Mouse (Mus musculus): Measurements from ENCODE around the gene Sval2. TPM values are rescaled to one million over a fixed set of nuclear protein-coding genes. Genes with fewer than 3 reads are reported as not detected.

Gene Sval2
- polyA plus RNA-seq (2016; fragmentation: Nextera tagmentation; extraction: Ambion mirVana), result not detected in 2 replicates

- H3K9ac ChIP-seq, result no peak within 1 kb of the TSS
- no peaks in the 10 kb centered on the region for H3K4me1 ChIP-seq
- no peaks in the 10 kb centered on the region for H3K36me3 ChIP-seq
- no peaks in the 10 kb centered on the region for H3K9me3 ChIP-seq (replicated peaks)
- no peak within 1 kb of the TSS for H3K4me3 ChIP-seq
- ATAC-seq (ENCODE audit: low FRiP score), result no peak
- no peak within 1 kb of the TSS for H3K4me2 ChIP-seq (replicated peaks)
- H3K27me3 ChIP-seq, result no peaks in the 10 kb centered on the region
- H3K27ac ChIP-seq, result no peak within 1 kb of the TSS
- 93% methylated on average over 3 of the region's 3 CpGs for WGBS
Measured at GRCm38 (mm10) chr6:41852689-41853088, at the start of gene Sval2. Gene Sval2, plus strand, starts transcription at chr6:41852989.

GRCm38 (mm10) chr6:41824086-41824485 lies 28.7 kb upstream of the Sval2 start:
- no peak for ATAC-seq (ENCODE audit: low FRiP score)
- H3K36me3 ChIP-seq, result no peaks in the 10 kb centered on the region

GRCm38 (mm10) chr6:41829516-41829915 lies 23.3 kb upstream of the Sval2 start:
- Histone ChIP-seq H3K4me1 (no peaks in the 10 kb centered on the region), H3K4me2 (replicated peaks) (no peak overlapping the region), H3K9me3 (replicated peaks) (no peaks in the 10 kb centered on the region), H3K9ac (no peak overlapping the region), H3K27ac (no peak overlapping the region), H3K27me3 (no peaks in the 10 kb centered on the region), H3K4me3 (no peak overlapping the region), H3K36me3 (no peaks in the 10 kb centered on the region)
- WGBS, result 85% methylated on average over 2 of the region's 2 CpGs
- no peak for ATAC-seq (ENCODE audit: low FRiP score)

More at GRCm38 (mm10) chr6:41824086-41824485, 28.7 kb upstream of the Sval2 start:
- Histone ChIP-seq H3K27ac (no peak overlapping the region), H3K4me1 (no peaks in the 10 kb centered on the region), H3K9ac (no peak overlapping the region), H3K4me2 (replicated peaks) (no peak overlapping the region), H3K27me3 (no peaks in the 10 kb centered on the region), H3K4me3 (no peak overlapping the region), H3K9me3 (replicated peaks) (no peaks in the 10 kb centered on the region)

- 86% methylated on average over 2 of the region's 2 CpGs for WGBS
- Histone ChIP-seq H3K27ac (no peak within 1 kb of the TSS), H3K4me3 (no peak within 1 kb of the TSS), H3K4me2 (replicated peaks) (no peak within 1 kb of the TSS), H3K9ac (no peak within 1 kb of the TSS), H3K9me3 (replicated peaks) (no peaks in the 10 kb centered on the region), H3K27me3 (no peaks in the 10 kb centered on the region), H3K4me1 (no peaks in the 10 kb centered on the region), H3K36me3 (no peaks in the 10 kb centered on the region)
- ATAC-seq (ENCODE audit: low FRiP score), result no peak
Measured at GRCm38 (mm10) chr6:41847235-41847634, 5.6 kb upstream of the Sval2 start, which contains the start of gene Pip. Gene Pip, plus strand, starts transcription at chr6:41847535.

GRCm38 (mm10) chr6:41864038-41864437 lies 11.2 kb downstream of the Sval2 start:
- no peaks in the 10 kb centered on the region for H3K4me1 ChIP-seq
- 80% methylated on average over 2 of the region's 2 CpGs for WGBS
- no peak for ATAC-seq (ENCODE audit: low FRiP score)
- H3K9me3 ChIP-seq (replicated peaks), result no peaks in the 10 kb centered on the region
- H3K27ac ChIP-seq, result no peak overlapping the region
- no peaks in the 10 kb centered on the region for H3K27me3 ChIP-seq
- H3K4me3 ChIP-seq, result no peak overlapping the region
- H3K9ac ChIP-seq, result no peak overlapping the region
- no peaks in the 10 kb centered on the region for H3K36me3 ChIP-seq
- H3K4me2 ChIP-seq (replicated peaks), result no peak overlapping the region

GRCm38 (mm10) chr6:41911625-41912024 lies 58.8 kb downstream of the Sval2 start:
- no peaks in the 10 kb centered on the region for H3K4me1 ChIP-seq
- H3K27me3 ChIP-seq, result no peaks in the 10 kb centered on the region
- 83% methylated on average over 5 of the region's 5 CpGs for WGBS

More at GRCm38 (mm10) chr6:41911625-41912024, 58.8 kb downstream of the Sval2 start:
- Histone ChIP-seq H3K4me3 (no peak overlapping the region), H3K9ac (no peak overlapping the region), H3K4me2 (replicated peaks) (no peak overlapping the region), H3K27ac (no peak overlapping the region), H3K36me3 (no peaks in the 10 kb centered on the region), H3K9me3 (replicated peaks) (no peaks in the 10 kb centered on the region)
- ATAC-seq (ENCODE audit: low FRiP score), result no peak

Other genes with a start within 250 kb of the Sval2 start
- 25.8 and 28.1 TPM in 2 replicates for gene Ephb6, start 247.5 kb upstream of the Sval2 start, polyA plus RNA-seq (2016; fragmentation: Nextera tagmentation; extraction: Ambion mirVana)
- 0.62 and 1.1 TPM in 2 replicates for gene Trpv6, start 216.6 kb upstream of the Sval2 start, polyA plus RNA-seq (2016; fragmentation: Nextera tagmentation; extraction: Ambion mirVana)
- gene Trpv5, start 172.2 kb upstream of the Sval2 start, polyA plus RNA-seq (2016; fragmentation: Nextera tagmentation; extraction: Ambion mirVana), result not detected in 2 replicates
- gene Llcfc1, start 168.6 kb upstream of the Sval2 start, polyA plus RNA-seq (2016; fragmentation: Nextera tagmentation; extraction: Ambion mirVana), result not detected in 2 replicates
- gene Kel, start 148.7 kb upstream of the Sval2 start, polyA plus RNA-seq (2016; fragmentation: Nextera tagmentation; extraction: Ambion mirVana), result 9.0 and 9.7 TPM in 2 replicates
- gene Olfr459, start 77.8 kb upstream of the Sval2 start, polyA plus RNA-seq (2016; fragmentation: Nextera tagmentation; extraction: Ambion mirVana), result not detected in 2 replicates
- gene Pip, start 5.5 kb upstream of the Sval2 start, polyA plus RNA-seq (2016; fragmentation: Nextera tagmentation; extraction: Ambion mirVana), result not detected in 2 replicates
- not detected in 2 replicates for gene Sval1, start 98.6 kb downstream of the Sval2 start, polyA plus RNA-seq (2016; fragmentation: Nextera tagmentation; extraction: Ambion mirVana)
- gene Sval3, start 115.2 kb downstream of the Sval2 start, polyA plus RNA-seq (2016; fragmentation: Nextera tagmentation; extraction: Ambion mirVana), result not detected in 2 replicates
- not detected in 2 replicates for gene Sva, start 185.4 kb downstream of the Sval2 start, polyA plus RNA-seq (2016; fragmentation: Nextera tagmentation; extraction: Ambion mirVana)